Comparison of ENCODE assay signal across 24 mouse cellular contexts in genomic region chr9:62186886-62187285, GRCm38 (mm10).
A peak's percentile ranks its signal among the peaks of the same experiment; 100 is the strongest.
DNase-seq lines count a peak whose midpoint lies in the region; ATAC-seq lines count a peak whose summit lies in the region.
"Had no signal": no experiment of that assay in that cellular context is flagged by ENCODE, and none has a peak within 500 bp of the region (broad histone marks: within the 10 kb centered on the region; RNA-seq: fewer than 3 reads in every experiment).

No protein-coding gene starts in this region.

- no peaks in the 10 kb centered on the region for H3K9me3 ChIP-seq in kidney, embryonic 14.5 days (ENCODE audit: control insufficient read depth, low read length)
- no peaks in the 10 kb centered on the region for H3K9me3 ChIP-seq in neural tube, embryonic 15.5 days (replicated peaks)
- H3K9me3 ChIP-seq: embryonic facial prominence, embryonic 12.5 days; forebrain, embryonic 12.5 days; heart, embryonic 13.5 days; limb, embryonic 12.5 days; liver, embryonic 13.5 days; lung, embryonic 15.5 days; stomach, embryonic 15.5 days had no signal

- no peak overlapping the region for H3K27ac ChIP-seq in kidney, embryonic 14.5 days (ENCODE audit: low read depth, low read length)
- peak overlapping the region; percentile 1; the same call in 1 of the 2 replicates for H3K27ac ChIP-seq in neural tube, embryonic 15.5 days (replicated peaks)
- H3K27ac ChIP-seq: embryonic facial prominence, embryonic 12.5 days; forebrain, embryonic 12.5 days; heart, adult 2 months; heart, embryonic 13.5 days; limb, embryonic 12.5 days; liver, embryonic 13.5 days; lung, embryonic 15.5 days; stomach, embryonic 15.5 days had no signal

- H3K9ac ChIP-seq in kidney, embryonic 14.5 days (ENCODE audit: low read depth, low read length): no peak overlapping the region
- no peak overlapping the region for H3K9ac ChIP-seq in neural tube, embryonic 15.5 days (replicated peaks)
- H3K9ac ChIP-seq: embryonic facial prominence, embryonic 12.5 days; forebrain, embryonic 12.5 days; heart, embryonic 13.5 days; limb, embryonic 12.5 days; liver, embryonic 13.5 days; lung, embryonic 15.5 days; stomach, embryonic 15.5 days had no signal

- no peaks in the 10 kb centered on the region for H3K36me3 ChIP-seq in kidney, embryonic 14.5 days (ENCODE audit: control insufficient read depth, insufficient read depth, low read length)
- no peaks in the 10 kb centered on the region for H3K36me3 ChIP-seq in neural tube, embryonic 15.5 days
- H3K36me3 ChIP-seq: embryonic facial prominence, embryonic 12.5 days; forebrain, embryonic 12.5 days; heart, embryonic 13.5 days; limb, embryonic 12.5 days; liver, embryonic 13.5 days; lung, embryonic 15.5 days; stomach, embryonic 15.5 days had no signal

- WGBS in kidney, embryonic 14.5 days: 28% methylated on average over 4 of the region's 4 CpGs
- WGBS in neural tube, embryonic 15.5 days: 33% methylated on average over 4 of the region's 4 CpGs

- peaks cover 11% of the 10 kb centered on the region for H3K4me1 ChIP-seq in kidney, embryonic 14.5 days (ENCODE audit: control insufficient read depth, insufficient read depth, low read length)
- peaks cover 65% of the 10 kb centered on the region for H3K4me1 ChIP-seq in neural tube, embryonic 15.5 days
- H3K4me1 ChIP-seq: heart, embryonic 13.5 days; lung, embryonic 15.5 days; stomach, embryonic 15.5 days had no signal

- 0 out of 2 replicates have a peak, but pooled peaks have one; percentile 25 for ATAC-seq in kidney, embryonic 14.5 days (ENCODE audit: low FRiP score, low TSS enrichment)
- ATAC-seq in neural tube, embryonic 15.5 days (ENCODE audit: low FRiP score): no peak

- DNase-seq in cerebellum, adult 11-12 months: peak; percentile 25
- DNase-seq in cerebellum, adult 9-10 months: no peak
- DNase-seq in kidney, adult 18-20 months: no peak
- no peak for DNase-seq in neural tube, embryonic 10.5 days (ENCODE audit: extremely low spot score, low spot score)
- peak; percentile 30 for DNase-seq in adrenal gland, postnatal 25 days
- DNase-seq in thymus, postnatal 4 days: no peak
- DNase-seq: cerebellum, adult 18-20 months; gastrocnemius, postnatal 36 days; heart, adult 2 months; heart, postnatal 14 days; kidney, adult 9 months; kidney, postnatal 4 days; liver, embryonic 13.5 days; thymus, adult 18-20 months; thymus, postnatal 36 days had no signal

- peaks cover 8% of the 10 kb centered on the region for H3K27me3 ChIP-seq in kidney, embryonic 14.5 days (ENCODE audit: control insufficient read depth, insufficient read depth, low read length)
- H3K27me3 ChIP-seq in neural tube, embryonic 15.5 days (replicated peaks): no peaks in the 10 kb centered on the region
- H3K27me3 ChIP-seq: embryonic facial prominence, embryonic 12.5 days; lung, embryonic 15.5 days; stomach, embryonic 15.5 days had no signal

- H3K4me3 ChIP-seq in kidney, embryonic 14.5 days (ENCODE audit: low read length): no peak overlapping the region
- no peak overlapping the region for H3K4me3 ChIP-seq in neural tube, embryonic 15.5 days (replicated peaks)
- H3K4me3 ChIP-seq: embryonic facial prominence, embryonic 12.5 days; forebrain, embryonic 12.5 days; heart, adult 2 months; heart, embryonic 13.5 days; limb, embryonic 12.5 days; liver, embryonic 13.5 days; lung, embryonic 15.5 days; stomach, embryonic 15.5 days had no signal

- no peak overlapping the region for H3K4me2 ChIP-seq in kidney, embryonic 14.5 days (replicated peaks; ENCODE audit: low read depth, low read length)
- H3K4me2 ChIP-seq in neural tube, embryonic 15.5 days: no peak overlapping the region
- H3K4me2 ChIP-seq: embryonic facial prominence, embryonic 12.5 days; forebrain, embryonic 12.5 days; heart, embryonic 13.5 days; limb, embryonic 12.5 days; liver, embryonic 13.5 days; lung, embryonic 15.5 days; midbrain, embryonic 11.5 days; stomach, embryonic 15.5 days had no signal

Comparison
In these comparisons a context has a peak if more than half of its experiments do, and no peak if none do; other contexts are left out.
1. DNase-seq: peak in cerebellum, adult 11-12 months (single experiment) and adrenal gland, postnatal 25 days (single experiment); none in cerebellum, adult 9-10 months (single experiment), kidney, adult 18-20 months (single experiment), neural tube, embryonic 10.5 days (single experiment) and thymus, postnatal 4 days (single experiment).